Mouse (Mus musculus) MEL (cell line): ENCODE data around the gene Znhit6. TPM values are rescaled to one million over a fixed set of nuclear protein-coding genes. Genes with fewer than 3 reads are reported as not detected.

Experiments
- DNase-seq: peaks from one replicate; pipeline ENCODE4 v3.0.0; 2011; ENCODE audit warnings: low read depth, low spot score
- H3K27ac ChIP-seq: 2 replicates; pipeline ENCODE4 v1.5.1; 2012; ENCODE audit warnings: low read depth, mild to moderate bottlenecking, control low read depth, low read length, moderate library complexity; ENCODE audit not compliant: control insufficient read depth
- H3K27me3 ChIP-seq, 2 experiments: fragments of 150-350 bp in 1 of 2; sonication (generic) in 1 of 2; 2 replicates each; pipeline ENCODE4 v1.6.1; 2012; ENCODE audit warnings: low read length in 2 of 2, mild to moderate bottlenecking in 2 of 2, improper control_type of control experiment in 1 of 2, moderate library complexity in 1 of 2; ENCODE audit not compliant: insufficient read depth in 2 of 2, control insufficient read depth in 1 of 2
- H3K36me3 ChIP-seq, 2 experiments: 2 replicates each; pipeline ENCODE4 v1.6.1; 2012 to 2014; ENCODE audit warnings: low read length in 2 of 2, improper control_type of control experiment in 1 of 2, inconsistent platforms in 1 of 2, mild to moderate bottlenecking in 1 of 2; ENCODE audit not compliant: insufficient read depth in 2 of 2, control insufficient read depth in 1 of 2
- H3K4me1 ChIP-seq, 2 experiments: fragments of 150-350 bp in 1 of 2; sonication (generic) in 1 of 2; 2 replicates each; pipeline ENCODE4 v1.6.1; 2012; ENCODE audit warnings: low read length in 2 of 2, improper control_type of control experiment in 1 of 2, mild to moderate bottlenecking in 1 of 2; ENCODE audit not compliant: insufficient read depth in 2 of 2, control insufficient read depth in 1 of 2
- H3K4me3 ChIP-seq, 2 experiments: fragments of 150-350 bp in 1 of 2; sonication (generic) in 1 of 2; 2 replicates each; pipeline ENCODE4 v1.5.1; 2012; ENCODE audit warnings: low read depth in 2 of 2, low read length in 2 of 2, mild to moderate bottlenecking in 2 of 2, moderate library complexity in 2 of 2, control low read depth in 1 of 2, improper control_type of control experiment in 1 of 2; ENCODE audit not compliant: control insufficient read depth in 1 of 2, insufficient read depth in 1 of 2
- H3K79me2 ChIP-seq: 2 replicates; pipeline ENCODE4 v1.6.1; 2012; ENCODE audit warnings: mild to moderate bottlenecking, low read length, moderate library complexity; ENCODE audit not compliant: control insufficient read depth, poor library complexity, insufficient read depth
- H3K9ac ChIP-seq: 2 replicates; pipeline ENCODE4 v1.6.1; 2012; ENCODE audit warnings: low read depth, mild to moderate bottlenecking, control low read depth, low read length, moderate library complexity; ENCODE audit not compliant: control insufficient read depth, poor library complexity, severe bottlenecking
- H3K9me3 ChIP-seq: fragments of 150-350 bp; sonication (generic); replicated peaks from 2 replicates; pipeline ENCODE4 v1.6.1; 2012; ENCODE audit warnings: mild to moderate bottlenecking, low read length, improper control_type of control experiment, moderate library complexity; ENCODE audit not compliant: insufficient read depth
- BHLHE40 ChIP-seq: IDR thresholded peaks from 2 replicates; pipeline ENCODE4 v1.6.1; 2012; ENCODE audit warnings: low read depth, mild to moderate bottlenecking, inconsistent platforms, low read length, improper control_type of control experiment, borderline replicate concordance
- CTCF ChIP-seq, 3 experiments: IDR thresholded peaks in 2 of 3; conservative IDR thresholded peaks in 1 of 3; 2 replicates each; pipeline ENCODE4 v1.5.1; 2011 to 2012; ENCODE audit warnings: low read length in 3 of 3, low read depth in 2 of 3, mild to moderate bottlenecking in 2 of 3, improper control_type of control experiment in 1 of 3, inconsistent platforms in 1 of 3, mixed read lengths in 1 of 3, moderate library complexity in 1 of 3; ENCODE audit not compliant: control insufficient read depth in 1 of 3, insufficient read depth in 1 of 3, poor library complexity in 1 of 3, severe bottlenecking in 1 of 3
- E2F4 ChIP-seq: IDR thresholded peaks from 2 replicates; pipeline ENCODE4 v1.6.1; 2011; ENCODE audit warnings: low read depth, low read length, improper control_type of control experiment, borderline replicate concordance
- EP300 ChIP-seq, 2 experiments: IDR thresholded peaks; 2 replicates each; pipeline ENCODE4 v1.6.1; 2011; ENCODE audit warnings: improper control_type of control experiment in 2 of 2, low read length in 2 of 2, low read depth in 1 of 2, mild to moderate bottlenecking in 1 of 2
- GATA1 ChIP-seq: IDR thresholded peaks from 2 replicates; pipeline ENCODE4 v1.6.1; 2011; ENCODE audit warnings: low read depth, low read length, improper control_type of control experiment
- KAT2A ChIP-seq: conservative IDR thresholded peaks from 2 replicates; pipeline ENCODE4 v1.6.1; 2012; ENCODE audit warnings: low read depth, low read length, improper control_type of control experiment, inconsistent platforms
- MAZ ChIP-seq: IDR thresholded peaks from 2 replicates; pipeline ENCODE4 v1.6.1; 2012; ENCODE audit warnings: low read depth, mild to moderate bottlenecking, inconsistent platforms, low read length, improper control_type of control experiment
- MEF2A ChIP-seq: IDR thresholded peaks from 2 replicates; pipeline ENCODE4 v1.6.1; 2014; ENCODE audit warnings: low read depth, mild to moderate bottlenecking, inconsistent platforms, low read length, improper control_type of control experiment; ENCODE audit not compliant: poor library complexity, insufficient replicate concordance, severe bottlenecking; ENCODE audit errors: extremely low read depth
- RAD21 ChIP-seq: IDR thresholded peaks from 2 replicates; pipeline ENCODE4 v1.6.1; 2011; ENCODE audit warnings: mild to moderate bottlenecking, low read depth, low read length, improper control_type of control experiment
- SMC3 ChIP-seq: IDR thresholded peaks from 2 replicates; pipeline ENCODE4 v1.6.1; 2011; ENCODE audit warnings: low read depth, low read length, improper control_type of control experiment
- TBP ChIP-seq: IDR thresholded peaks from 2 replicates; pipeline ENCODE4 v1.8.0; 2011; ENCODE audit warnings: low read depth, low read length, improper control_type of control experiment
- TCF12 ChIP-seq: IDR thresholded peaks from 2 replicates; pipeline ENCODE4 v1.6.1; 2014; ENCODE audit warnings: low read depth, mild to moderate bottlenecking, inconsistent platforms, low read length, improper control_type of control experiment, moderate library complexity
- ZC3H11A ChIP-seq: IDR thresholded peaks from 2 replicates; pipeline ENCODE4 v1.6.1; 2012; ENCODE audit warnings: low read depth, mild to moderate bottlenecking, inconsistent platforms, low read length, improper control_type of control experiment
- polyA plus RNA-seq, 2 experiments: library from polyadenylated mRNA; stranded (reverse) in 1 of 2; unstranded in 1 of 2; fragments of >175 nt in 1 of 2; fragments of >200 nt in 1 of 2; gene quantifications; 2 replicates each; pipeline versions ENCODE4 v1.2.1 to v1.2.4; 2012; ENCODE audit warnings: low replicate concordance in 2 of 2, low read depth in 1 of 2; ENCODE audit not compliant: insufficient read length in 2 of 2, insufficient read depth in 1 of 2, missing spikeins in 1 of 2
- total RNA-seq: library from RNA; depleted of rRNA; stranded (reverse); fragments of 300-350 nt; gene quantifications from 2 replicates; pipeline ENCODE4 v1.2.3, GENCODE M21; 2012

Gene Znhit6
- total and polyA plus RNA-seq, 3 experiments = 35.2 to 337 (median 61.4) TPM

DNA sequence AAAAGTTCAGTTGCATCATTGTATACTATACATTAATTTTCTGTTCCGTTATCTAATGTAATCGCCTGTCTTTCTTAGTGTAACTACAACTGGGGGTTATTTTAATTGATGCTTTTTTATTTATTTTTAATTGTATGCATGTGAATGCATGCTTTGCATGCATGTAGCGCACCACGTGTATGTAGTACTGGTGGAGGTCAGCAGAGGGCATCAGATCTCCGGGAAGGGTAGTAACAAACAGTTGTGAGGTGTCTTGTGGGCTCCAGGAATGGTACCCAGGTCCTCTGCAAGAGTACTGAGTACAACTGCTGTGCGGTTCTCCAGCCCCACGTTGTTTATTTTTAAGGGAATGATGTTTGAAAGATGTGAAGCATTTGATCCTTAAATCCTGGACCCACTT lies 23.1 kb downstream of the Znhit6 start:
- Histone ChIP-seq H3K79me2 (no peaks in the 10 kb centered on the region), H3K27me3 (no peaks in the 10 kb centered on the region), H3K36me3 (peaks cover 0 to 18% of the 10 kb centered on the region in 2 experiments; a peak in 2 of 4 replicates), H3K9ac (no peak overlapping the region), H3K27ac (no peak overlapping the region), H3K4me3 (no peak overlapping the region), H3K9me3 (no peaks in the 10 kb centered on the region), H3K4me1 (no peaks in the 10 kb centered on the region; a peak in 1 of 4 replicates)
- TF ChIP-seq SMC3 (peak; percentile 36), TBP (no peak), RAD21 (no peak; the same call in 1 of the 2 replicates), CTCF (IDR thresholded peaks at IDR 0.05 in 2 of 3, conservative IDR thresholded peaks at IDR 0.05 in 1 of 3; ENCODE audit: control insufficient read depth in 1 of 3, insufficient read depth in 1 of 3, low read depth in 2 of 3, low read length in 3 of 3, poor library complexity in 1 of 3, severe bottlenecking in 1 of 3) (peak; percentile 26; a peak in 5 of 6 replicates)
- DNase-seq = peak; percentile 30

DNA sequence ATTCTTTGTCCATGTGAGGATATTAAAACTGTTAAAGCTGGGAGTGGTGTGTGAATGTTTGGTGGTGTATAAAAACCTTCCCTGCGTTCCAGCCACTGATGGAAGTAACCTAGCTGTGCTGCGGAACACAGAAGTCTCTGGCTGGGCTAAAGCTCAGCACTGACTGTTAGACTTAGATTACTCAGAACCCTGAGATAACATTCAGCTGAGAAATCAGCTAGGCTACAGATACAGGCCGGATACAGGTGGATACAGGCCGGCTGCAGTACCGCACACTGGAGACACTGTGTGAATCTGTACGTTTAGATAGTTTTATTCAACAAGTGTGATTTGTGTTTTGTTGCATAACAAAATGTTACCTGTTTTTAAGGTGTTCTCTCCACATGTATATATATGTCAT lies 24.8 kb downstream of the Znhit6 start:
- no peak for TF ChIP-seq TCF12
- TF ChIP-seq MAZ = no peak
- TF ChIP-seq GATA1 = no peak
- Histone ChIP-seq H3K9ac (no peak overlapping the region), H3K36me3 (peaks cover 0 to 8% of the 10 kb centered on the region in 2 experiments), H3K27ac (no peak overlapping the region), H3K79me2 (no peaks in the 10 kb centered on the region), H3K27me3 (no peaks in the 10 kb centered on the region), H3K4me3 (no peak overlapping the region), H3K4me1 (no peaks in the 10 kb centered on the region; a peak in 1 of 4 replicates), H3K9me3 (no peaks in the 10 kb centered on the region)
- DNase-seq = no peak

DNA sequence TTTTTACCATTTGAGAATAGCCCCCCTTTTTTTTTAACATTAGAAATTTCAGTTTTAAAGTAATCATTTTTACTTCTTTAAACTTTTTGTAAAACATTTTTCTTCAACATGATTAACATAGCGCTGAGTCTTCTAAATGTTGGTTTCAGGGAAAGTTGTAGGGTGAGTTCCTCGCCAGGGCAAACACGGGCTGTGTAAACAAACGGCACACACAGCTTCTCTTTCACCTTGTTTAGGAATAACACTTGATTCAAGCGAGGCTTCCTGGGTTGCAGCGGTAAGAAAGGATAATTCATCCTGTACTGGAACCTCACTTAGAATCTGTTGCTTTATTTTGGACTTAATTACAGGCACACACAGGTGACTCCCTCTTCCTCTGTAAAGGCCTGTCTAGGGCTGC lies 25.3 kb downstream of the Znhit6 start:
- Histone ChIP-seq H3K27me3 (no peaks in the 10 kb centered on the region), H3K4me1 (no peaks in the 10 kb centered on the region; a peak in 1 of 4 replicates), H3K36me3 (peaks cover 0 to 5% of the 10 kb centered on the region in 2 experiments), H3K27ac (no peak overlapping the region), H3K79me2 (no peaks in the 10 kb centered on the region), H3K9me3 (no peaks in the 10 kb centered on the region), H3K9ac (no peak overlapping the region), H3K4me3 (no peak overlapping the region)
- TF ChIP-seq MEF2A = no peak
- no peak for TF ChIP-seq CTCF (IDR thresholded peaks at IDR 0.05 in 2 of 3, conservative IDR thresholded peaks at IDR 0.05 in 1 of 3; ENCODE audit: control insufficient read depth in 1 of 3, insufficient read depth in 1 of 3, low read depth in 2 of 3, low read length in 3 of 3, poor library complexity in 1 of 3, severe bottlenecking in 1 of 3)
- no peak for TF ChIP-seq ZC3H11A
- no peak for TF ChIP-seq EP300 (IDR thresholded peaks at IDR 0.05; ENCODE audit: low read depth in 1 of 2, low read length in 2 of 2)
- TF ChIP-seq BHLHE40 = no peak
- TF ChIP-seq KAT2A = no peak
- TF ChIP-seq E2F4 = no peak
- no peak for TF ChIP-seq TCF12
- DNase-seq = no peak
